ENCODE assay signal across 8 mouse cellular contexts in the genomic region with DNA sequence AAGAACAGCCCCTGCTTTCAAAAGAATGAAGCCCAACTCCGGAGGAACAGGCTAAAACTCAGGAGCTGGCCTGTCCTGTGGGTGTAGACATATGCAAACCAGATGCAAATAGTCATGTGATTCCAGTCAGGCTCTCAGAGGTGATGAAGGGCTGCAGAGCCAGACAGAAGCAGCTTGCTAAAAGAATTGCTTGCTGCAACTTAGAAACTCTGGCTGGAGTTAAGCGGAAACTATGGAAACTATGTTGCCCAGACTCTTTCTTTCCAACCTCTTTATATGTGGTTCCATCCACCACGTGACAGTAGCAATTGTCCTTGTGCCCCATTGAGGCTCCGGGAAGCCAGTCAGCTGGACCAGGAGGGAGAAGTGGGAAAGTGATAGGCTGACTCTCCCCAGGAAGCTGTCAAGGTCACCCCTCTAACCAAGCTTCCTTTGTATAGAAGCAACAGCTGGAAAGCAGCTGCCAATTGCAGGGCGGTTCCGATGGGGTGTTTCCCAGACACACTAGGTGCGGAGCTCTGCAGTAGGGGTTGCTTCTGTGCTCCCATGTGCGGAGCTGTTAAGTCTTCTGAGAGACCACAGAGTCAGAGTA. TPM values are rescaled to one million over a fixed set of nuclear protein-coding genes. Genes with fewer than 3 reads are reported as not detected.
A peak's percentile ranks its signal among the peaks of the same experiment; 100 is the strongest.
DNase-seq lines count a peak whose midpoint lies in the region; ATAC-seq and TF ChIP-seq lines count a peak whose summit lies in the region.

No protein-coding gene starts in this region.

- no peaks in the 10 kb centered on the region for H3K9me3 ChIP-seq in forebrain, embryonic 11.5 days (ENCODE audit: control insufficient read depth, low read length)
- no peaks in the 10 kb centered on the region for H3K9me3 ChIP-seq in midbrain, embryonic 15.5 days

- no peaks in the 10 kb centered on the region for H3K4me1 ChIP-seq in heart, adult 2 months (ENCODE audit: control insufficient read depth, insufficient read depth, low read length)
- peaks cover 10% of the 10 kb centered on the region; the same call in 1 of the 2 replicates for H3K4me1 ChIP-seq in forebrain, embryonic 11.5 days (replicated peaks; ENCODE audit: control insufficient read depth, insufficient read depth, low read length)
- H3K4me1 ChIP-seq in midbrain, embryonic 15.5 days: peaks cover 10% of the 10 kb centered on the region

- no peaks in the 10 kb centered on the region for H3K36me3 ChIP-seq in heart, adult 2 months (ENCODE audit: control insufficient read depth, insufficient read depth, low read length)
- H3K36me3 ChIP-seq in forebrain, embryonic 11.5 days (ENCODE audit: control insufficient read depth, insufficient read depth, low read length): no peaks in the 10 kb centered on the region
- H3K36me3 ChIP-seq in midbrain, embryonic 15.5 days (replicated peaks): no peaks in the 10 kb centered on the region

- H3K9ac ChIP-seq in heart, adult 2 months (ENCODE audit: low read depth, low read length): no peak overlapping the region
- H3K9ac ChIP-seq in forebrain, embryonic 11.5 days (ENCODE audit: low read length): no peak overlapping the region
- H3K9ac ChIP-seq in midbrain, embryonic 15.5 days: no peak overlapping the region

- H3K27me3 ChIP-seq in heart, adult 2 months (ENCODE audit: control insufficient read depth, insufficient read depth, low read length): no peaks in the 10 kb centered on the region
- H3K27me3 ChIP-seq in forebrain, embryonic 11.5 days (ENCODE audit: control insufficient read depth, insufficient read depth, low read length): no peaks in the 10 kb centered on the region
- H3K27me3 ChIP-seq in midbrain, embryonic 15.5 days (replicated peaks): no peaks in the 10 kb centered on the region

- 0 out of 2 replicates have a peak, but pooled peaks have one; percentile 55 for ATAC-seq in forebrain, embryonic 11.5 days (replicated peaks; ENCODE audit: low FRiP score)
- ATAC-seq in midbrain, embryonic 15.5 days (replicated peaks): no peak

- 13% methylated on average over 8 of the region's 8 CpGs for WGBS in heart, adult 2 months
- 9% methylated on average over 8 of the region's 8 CpGs for WGBS in forebrain, embryonic 11.5 days
- 9% methylated on average over 8 of the region's 8 CpGs for WGBS in midbrain, embryonic 15.5 days

- TF ChIP-seq EP300 in heart, adult 2 months (IDR thresholded peaks at IDR 0.05; ENCODE audit: insufficient read depth, low read depth, low read length): no peak

- no peak for TF ChIP-seq POLR2A in heart, adult 2 months (IDR thresholded peaks at IDR 0.05; ENCODE audit: insufficient read depth, low read depth, low read length)

- no peak overlapping the region for H3K4me3 ChIP-seq in heart, adult 2 months
- no peak overlapping the region for H3K4me3 ChIP-seq in forebrain, embryonic 11.5 days (ENCODE audit: low read depth, low read length)
- no peak overlapping the region for H3K4me3 ChIP-seq in midbrain, embryonic 15.5 days

- peak overlapping the region; percentile 18; the same call in 1 of the 2 replicates for H3K4me2 ChIP-seq in forebrain, embryonic 11.5 days (ENCODE audit: low read depth, low read length, severe bottlenecking)
- no peak overlapping the region for H3K4me2 ChIP-seq in midbrain, embryonic 15.5 days

- no peak overlapping the region for H3K27ac ChIP-seq in heart, adult 2 months
- peak overlapping the region; percentile 18; the same call in 1 of the 2 replicates for H3K27ac ChIP-seq in forebrain, embryonic 11.5 days (ENCODE audit: low read depth, low read length)
- peak overlapping the region; percentile 36; the same call in 1 of the 2 replicates for H3K27ac ChIP-seq in midbrain, embryonic 15.5 days

- intact Hi-C loops in heart, adult 2 months (cut with DNase I): no loop called here

- no peak for TF ChIP-seq CTCF in heart, adult 2 months (IDR thresholded peaks at IDR 0.05)

- DNase-seq in heart, adult 2 months: peak; percentile 9 to 21
- no peak for DNase-seq in heart, adult 18-20 months
- no peak for DNase-seq in forebrain, embryonic 11.5 days (ENCODE audit: low spot score)
- peak; percentile 64 for DNase-seq in kidney, adult 9 months
- no peak for DNase-seq in gastrocnemius, adult 18-20 months (ENCODE audit: low spot score)
- no peak for DNase-seq in spleen, postnatal 36 days (ENCODE audit: low spot score in 2 of 2)
- DNase-seq in left cerebral cortex, adult 18-20 months (ENCODE audit: low spot score in 2 of 2): no peak

- no peaks in the 10 kb centered on the region for H3K79me2 ChIP-seq in heart, adult 2 months (replicated peaks; ENCODE audit: control insufficient read depth, insufficient read depth, low read length)

RNA-seq across cellular contexts. Expression of a gene that starts 8.0 kb away (rescaled TPM):
- total RNA-seq in heart, adult 2 months (2021): 1 to 10 TPM; 7.7 TPM
- 11.4 and 13.9 TPM in 2 replicates for polyA plus RNA-seq in heart, adult 2 months (2012; rRNA removed)
- 1 to 10 TPM; 6.8 to 8.0 TPM for total RNA-seq in heart, adult 18-20 months (2021)
- 26.0 and 29.4 TPM in 2 replicates for polyA plus RNA-seq in forebrain, embryonic 11.5 days (2014; fragmentation: Nextera tagmentation; extraction: Ambion mirVana)
- polyA plus RNA-seq in midbrain, embryonic 15.5 days (2015; fragmentation: Nextera tagmentation; extraction: Ambion mirVana): 21.9 and 22.9 TPM in 2 replicates
- 1 to 10 TPM; 5.5 to 6.7 TPM for total RNA-seq in gastrocnemius, adult 18-20 months (2021)
- 10 to 100 TPM; 33.5 to 35.9 TPM for total RNA-seq in left cerebral cortex, adult 18-20 months (2021)

RNA-seq across cellular contexts. Expression of a gene that starts 39.3 kb away (rescaled TPM):
- not detected for total RNA-seq in heart, adult 2 months (2021)
- polyA plus RNA-seq in heart, adult 2 months (2012; rRNA removed): not detected in 2 replicates
- not detected for total RNA-seq in heart, adult 18-20 months (2021)
- not detected in 2 replicates for polyA plus RNA-seq in forebrain, embryonic 11.5 days (2014; fragmentation: Nextera tagmentation; extraction: Ambion mirVana)
- polyA plus RNA-seq in midbrain, embryonic 15.5 days (2015; fragmentation: Nextera tagmentation; extraction: Ambion mirVana): not detected in 2 replicates
- not detected for total RNA-seq in gastrocnemius, adult 18-20 months (2021)
- total RNA-seq in left cerebral cortex, adult 18-20 months (2021): not detected

Comparison
In these comparisons a context has a peak if more than half of its experiments do, and no peak if none do; other contexts are left out.
1. DNase-seq: peak in heart, adult 2 months (2 of 2) and kidney, adult 9 months (single experiment); none in heart, adult 18-20 months (0 of 2), forebrain, embryonic 11.5 days (single experiment), gastrocnemius, adult 18-20 months (single experiment), spleen, postnatal 36 days (0 of 2) and left cerebral cortex, adult 18-20 months (0 of 2).